Mouse (Mus musculus) ovary, postnatal 14 days (tissue): ENCODE results near the gene Rpl36-ps4.

Source experiments
- DNase-seq: peaks from one replicate; pipeline ENCODE4 v3.0.0; 2022; ENCODE audit warnings: low spot score

Gene Rpl36-ps4

DNA sequence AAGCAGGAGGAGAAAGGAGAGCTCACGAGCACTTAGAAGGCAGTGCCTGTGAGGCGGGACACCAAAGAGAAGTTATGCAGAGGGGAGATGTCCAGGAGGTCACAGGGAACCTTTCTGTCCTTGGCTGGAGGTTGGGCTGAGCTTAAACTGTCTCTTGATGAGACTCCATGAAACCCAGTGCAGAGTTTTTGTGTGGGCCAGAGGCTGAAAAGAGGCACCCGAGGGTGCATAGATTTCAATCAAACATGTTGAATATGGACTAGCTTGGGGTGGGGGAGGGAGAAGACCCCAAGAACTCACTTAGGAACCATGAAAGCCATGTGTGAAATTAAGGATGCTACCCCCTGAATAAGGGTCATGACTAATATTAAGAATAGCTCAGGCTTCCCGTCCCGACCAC is at the start of gene Rpl36-ps4:
TSS of gene Rpl36-ps4 (plus strand) at position 301 of the 400 bp plus-strand sequence.
- no peak for DNase-seq

- DNase-seq: no peak
Measured at GRCm38 (mm10) chr17:87871461-87872126, 49.2 kb upstream of the Rpl36-ps4 start.

- DNase-seq: no peak
Measured at GRCm38 (mm10) chr17:87872286-87872685, 48.5 kb upstream of the Rpl36-ps4 start.

GRCm38 (mm10) chr17:87873456-87873855 is 47.3 kb upstream of the Rpl36-ps4 start:
- DNase-seq: no peak

DNA sequence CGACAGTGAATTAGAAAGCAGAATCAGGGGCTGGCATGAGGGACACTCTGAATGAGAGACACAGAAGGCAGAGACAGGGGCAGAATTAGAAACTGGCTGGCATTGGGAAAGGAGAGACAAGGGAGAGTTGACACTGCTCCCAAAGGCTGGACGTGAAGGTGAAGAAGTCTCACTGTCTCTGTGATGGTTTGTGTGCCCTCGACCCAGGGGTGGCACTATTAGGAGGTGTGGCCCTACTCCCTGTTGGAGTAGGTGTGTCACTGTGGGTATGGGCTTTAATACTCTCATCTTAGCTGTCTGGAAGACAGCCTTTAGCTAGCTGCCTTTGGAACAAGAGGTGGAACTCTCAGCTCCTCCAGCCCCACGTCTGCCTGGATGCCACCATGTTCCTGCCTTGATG is 46.8 kb upstream of the Rpl36-ps4 start:
- no peak for DNase-seq

- DNase-seq: no peak
Measured at GRCm38 (mm10) chr17:87875346-87875920, 45.3 kb upstream of the Rpl36-ps4 start.

GRCm38 (mm10) chr17:87876295-87877000 is 44.3 kb upstream of the Rpl36-ps4 start:
- DNase-seq: no peak

DNA sequence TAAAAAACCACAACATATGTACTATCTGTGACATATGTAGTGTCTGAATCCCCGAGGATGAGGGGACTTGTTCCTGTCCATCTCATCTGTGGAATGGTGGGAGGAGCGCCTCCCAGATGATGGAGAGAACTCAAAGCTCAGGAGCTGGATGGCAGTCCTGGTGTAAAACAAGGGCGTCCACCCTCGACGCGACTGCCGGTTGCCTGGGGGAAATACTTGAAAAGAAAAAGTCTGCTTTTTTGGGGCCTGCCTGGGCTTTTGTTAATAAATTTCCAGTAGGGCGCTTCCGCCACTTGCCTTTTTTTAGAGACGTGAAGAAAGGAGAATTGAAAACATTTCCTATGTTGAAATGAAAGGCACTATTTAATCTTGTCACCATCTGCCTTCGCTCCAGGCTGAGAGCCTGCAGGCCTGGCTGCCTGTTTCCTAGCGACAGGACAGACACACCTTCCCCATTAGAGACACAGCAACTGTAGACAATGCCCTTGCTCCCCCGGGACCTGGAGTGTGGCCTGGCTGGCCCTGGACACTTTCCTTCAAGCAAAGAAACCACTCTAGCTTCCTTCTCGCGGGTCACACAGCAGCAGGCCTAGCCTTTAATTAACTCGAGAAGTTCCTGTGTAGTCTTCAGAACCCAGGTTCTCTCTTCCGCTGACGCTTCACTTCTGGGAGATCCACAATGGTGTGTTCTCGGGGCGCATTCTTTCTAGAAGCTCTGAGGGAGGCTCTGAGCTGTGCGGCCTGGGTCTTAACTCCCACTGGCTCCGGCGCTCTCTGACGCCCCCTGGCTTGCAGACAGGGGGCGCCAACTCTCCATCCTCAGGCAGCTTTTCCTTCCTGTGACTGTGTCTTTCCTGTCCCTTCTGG is 43.3 kb upstream of the Rpl36-ps4 start:
- DNase-seq: no peak

DNA sequence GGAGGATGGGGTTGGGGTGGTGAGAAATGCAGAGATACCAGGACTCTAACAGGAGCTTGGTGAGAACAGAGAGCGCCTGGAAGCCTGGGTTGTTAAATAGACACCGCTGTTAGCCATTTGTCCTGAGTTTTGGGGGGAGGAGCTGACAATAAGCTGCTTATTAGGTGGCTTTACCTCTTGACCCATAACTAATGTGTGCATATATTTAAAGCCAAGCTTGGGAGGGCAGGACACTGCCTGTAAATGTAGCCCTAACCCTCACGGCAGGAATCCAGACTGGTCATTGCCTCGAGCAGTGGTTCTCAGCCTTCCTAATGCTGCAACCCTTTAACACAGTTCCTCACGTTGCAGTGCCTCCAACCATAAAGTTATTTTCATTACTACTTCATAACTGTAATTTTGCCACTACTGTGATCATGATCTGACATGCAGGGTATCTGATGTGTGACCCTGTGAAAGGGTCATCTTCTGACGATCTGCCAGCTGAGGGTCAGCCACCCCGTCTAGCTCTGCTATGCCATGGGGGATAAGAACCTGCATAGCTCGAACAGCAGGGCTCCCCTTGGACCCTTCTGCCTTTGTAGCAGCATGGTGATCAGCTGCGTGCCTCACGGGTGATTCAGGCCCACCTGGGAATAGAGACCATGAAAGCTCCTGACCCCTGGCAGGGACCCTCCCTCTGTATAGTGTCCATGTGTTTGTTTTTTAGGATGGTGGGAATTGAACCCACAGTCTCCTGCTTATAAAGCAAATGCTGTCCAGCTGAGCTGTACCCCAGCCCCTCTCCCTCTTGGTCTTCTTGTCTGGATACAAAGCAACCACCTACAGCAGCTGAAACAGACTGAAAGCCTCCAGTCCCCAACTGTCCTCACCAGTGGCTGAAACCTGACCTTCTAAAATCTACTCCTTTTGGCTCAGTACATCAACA is 42.0 kb upstream of the Rpl36-ps4 start:
- DNase-seq: no peak

DNA sequence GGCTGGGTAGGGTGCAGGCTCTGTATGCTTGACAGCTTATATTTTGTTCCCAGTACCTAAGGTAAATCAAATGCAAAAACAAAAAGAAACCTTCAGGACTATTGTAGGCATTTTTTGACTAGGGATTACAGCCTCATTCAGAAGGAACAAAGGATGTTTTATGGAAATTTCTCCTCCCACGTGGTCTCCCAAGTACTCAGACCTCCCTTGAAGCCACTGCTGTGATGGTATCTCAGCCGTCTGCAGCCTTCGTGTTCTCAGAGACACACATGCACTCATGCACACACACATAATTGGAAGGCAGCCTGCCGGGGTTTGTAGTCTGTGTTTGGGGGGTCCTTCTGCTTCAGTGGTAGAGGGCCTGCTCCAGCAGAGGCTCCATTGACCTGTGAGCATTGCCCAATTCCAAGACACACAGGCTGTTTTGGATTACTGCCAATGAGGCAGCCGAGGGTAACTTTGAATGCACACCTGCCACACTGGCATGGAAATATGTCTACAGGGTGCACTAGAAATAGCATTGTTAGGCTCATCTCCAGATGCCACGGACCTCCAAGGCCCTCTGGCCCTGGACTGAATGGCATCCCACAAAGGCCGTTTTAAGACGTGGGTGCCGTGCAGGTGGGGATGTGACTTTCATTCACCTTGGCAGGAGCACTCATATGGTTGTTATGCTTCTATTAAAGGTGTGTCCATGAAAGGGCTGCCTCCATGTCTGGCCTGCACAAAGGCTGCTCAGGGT is 41.1 kb upstream of the Rpl36-ps4 start:
- DNase-seq: no peak

DNA sequence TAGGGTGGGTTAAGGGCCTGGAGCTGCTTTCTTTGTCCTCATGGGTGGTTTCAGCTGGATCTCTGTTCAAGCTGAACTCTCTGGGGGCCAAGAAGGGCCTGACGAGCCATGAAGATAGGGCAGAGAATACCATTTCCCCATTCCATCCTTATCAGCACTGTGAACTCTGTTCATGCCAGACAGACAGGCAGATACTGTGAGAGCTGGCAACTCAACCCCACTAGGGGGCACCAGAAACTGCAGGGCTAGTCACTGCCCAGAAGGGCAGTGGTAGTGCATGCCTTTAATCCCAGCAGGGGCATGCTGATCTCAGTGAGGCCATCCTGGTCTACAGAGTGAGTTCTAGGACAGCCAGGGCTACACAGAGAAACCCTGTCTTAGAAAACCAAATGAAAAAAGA is 38.2 kb upstream of the Rpl36-ps4 start:
- DNase-seq: no peak

DNA sequence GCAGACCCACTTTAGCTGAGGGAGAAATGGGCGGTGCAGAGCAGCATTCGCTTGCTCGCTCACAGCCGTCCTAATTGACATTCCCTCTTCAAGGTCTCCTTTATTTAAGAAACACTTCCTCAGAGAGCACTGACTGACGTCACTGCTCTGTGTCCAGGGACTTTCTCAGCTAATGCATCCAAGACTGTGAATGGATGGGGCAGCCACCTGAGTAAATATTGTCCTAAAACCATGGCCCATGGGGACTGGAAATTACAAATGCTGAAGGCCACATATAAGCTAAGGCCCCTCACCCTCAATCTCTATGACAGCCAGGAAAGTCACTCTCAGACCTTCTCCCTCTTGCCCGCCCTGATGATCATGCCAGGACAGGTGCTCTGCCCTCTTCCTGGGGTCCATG is 23.6 kb upstream of the Rpl36-ps4 start:
- no peak for DNase-seq

- DNase-seq: no peak
Measured at GRCm38 (mm10) chr17:87900677-87901076, 20.1 kb upstream of the Rpl36-ps4 start.

DNA sequence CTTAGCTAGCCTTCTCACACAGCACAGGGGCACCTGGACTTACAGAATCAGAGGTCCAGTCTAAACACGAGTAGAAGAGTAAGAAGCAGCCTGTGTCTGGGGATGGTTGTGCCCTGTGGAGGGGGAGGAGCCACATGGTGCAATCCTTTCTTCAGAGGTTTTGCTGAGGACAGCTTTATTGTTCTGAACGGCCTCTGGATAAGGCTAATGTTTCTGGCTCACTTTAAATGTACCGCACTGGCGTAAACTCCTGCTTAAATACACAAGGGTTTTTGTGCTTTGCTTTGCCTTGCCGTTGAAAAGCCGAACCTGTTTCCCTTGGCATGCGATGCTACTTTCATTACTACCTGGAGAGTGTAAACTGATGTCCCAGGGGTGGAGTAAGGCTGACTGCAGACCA is 19.6 kb upstream of the Rpl36-ps4 start:
- no peak for DNase-seq

DNA sequence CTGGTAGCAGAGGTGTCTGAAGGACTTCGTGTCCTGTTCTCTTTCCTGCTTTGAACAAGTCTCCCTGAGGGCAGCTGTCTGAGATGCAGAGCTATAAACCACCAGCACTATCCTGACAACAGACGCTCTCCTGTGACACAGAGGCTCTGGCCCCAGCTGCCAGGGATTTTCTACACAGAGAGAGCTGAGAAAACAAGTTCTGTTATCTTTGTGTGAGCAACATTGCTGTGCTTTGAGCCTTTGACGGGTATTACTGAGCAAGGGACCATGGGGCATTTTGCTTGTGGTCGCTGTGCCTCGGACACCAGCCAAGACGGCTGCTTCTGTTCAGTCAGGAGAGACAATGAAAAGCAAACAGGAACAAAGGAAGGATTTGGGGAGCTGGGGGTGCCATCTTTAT is 17.6 kb upstream of the Rpl36-ps4 start:
- no peak for DNase-seq

DNA sequence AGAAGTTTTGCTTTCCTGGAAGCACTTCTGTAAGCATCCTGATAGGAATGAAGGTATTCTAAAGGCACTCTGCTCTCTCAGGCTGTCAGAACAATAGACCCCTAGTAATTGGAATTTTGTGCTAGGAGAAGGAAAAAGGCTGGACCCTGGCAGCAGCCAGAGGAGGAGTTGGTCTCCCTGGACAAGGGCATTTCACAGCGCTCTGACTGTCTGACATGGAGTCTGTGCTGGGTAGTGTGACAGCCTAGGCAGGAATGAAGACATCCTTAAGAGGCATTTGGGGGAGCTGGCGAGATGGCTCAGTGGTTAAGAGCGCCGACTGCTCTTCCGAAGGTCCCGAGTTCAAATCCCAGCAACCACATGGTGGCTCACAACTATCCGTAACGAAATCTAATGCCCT is 17.1 kb upstream of the Rpl36-ps4 start:
- no peak for DNase-seq

GRCm38 (mm10) chr17:87915386-87915785 is 5.4 kb upstream of the Rpl36-ps4 start:
- no peak for DNase-seq

DNA sequence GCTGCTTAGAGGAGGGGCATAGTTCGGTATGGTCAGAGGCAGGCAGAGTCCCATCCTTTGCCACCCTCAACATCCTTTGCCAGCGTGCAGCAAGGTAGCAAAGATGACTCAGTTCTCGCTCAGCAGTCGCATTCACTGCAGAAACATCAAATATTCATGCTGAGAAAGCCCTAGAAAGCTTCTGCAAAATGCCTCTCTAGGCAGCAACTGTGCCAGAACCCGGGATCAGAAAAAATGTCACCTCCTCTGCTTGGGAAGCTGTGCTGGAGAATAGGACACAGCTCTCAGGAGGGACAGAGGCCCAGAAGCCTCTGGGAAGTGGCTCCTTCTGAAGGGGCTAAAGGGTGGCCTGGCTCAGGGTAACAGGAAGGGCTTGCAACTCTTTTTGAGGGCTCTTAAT is 2.7 kb upstream of the Rpl36-ps4 start:
- DNase-seq: no peak

DNA sequence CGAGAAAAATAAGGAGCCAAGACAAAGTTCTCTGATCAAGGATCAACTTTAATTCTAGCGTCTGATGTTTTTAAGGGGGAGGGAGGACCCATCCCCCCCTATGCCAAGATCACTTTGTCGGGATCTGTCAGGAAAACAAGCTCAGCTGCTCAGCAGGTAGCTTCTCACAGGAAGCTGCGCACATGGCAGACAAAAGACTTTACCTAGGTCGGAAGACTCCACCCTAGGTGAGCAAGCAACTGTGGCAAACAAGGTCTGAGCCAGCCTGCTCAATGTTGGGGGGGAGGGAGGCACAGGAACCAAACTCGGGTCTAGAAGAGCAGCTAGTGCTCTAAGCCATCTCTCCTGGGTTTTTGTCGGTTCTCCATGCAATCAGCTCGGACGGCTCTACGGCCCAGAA is 13.5 kb downstream of the Rpl36-ps4 start:
- DNase-seq: no peak

DNA sequence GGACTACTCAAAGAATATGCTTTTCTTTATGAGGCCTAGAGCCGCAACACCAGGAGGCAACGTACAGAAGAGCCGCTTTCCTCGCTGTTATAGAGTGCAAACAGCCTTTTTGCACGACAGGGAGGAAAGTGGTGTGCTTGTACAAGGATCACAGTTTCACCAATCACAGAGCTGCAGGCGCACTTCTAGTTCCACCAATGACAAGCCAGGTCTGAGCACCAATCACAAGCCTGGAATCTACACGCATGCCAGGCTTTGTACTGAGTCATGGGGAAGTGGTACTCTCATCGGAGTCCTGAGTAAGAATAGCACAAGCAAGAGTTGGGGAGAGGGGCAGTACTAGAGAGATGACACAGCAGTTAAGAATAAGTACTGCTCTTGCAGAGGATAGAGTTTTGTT is 14.0 kb downstream of the Rpl36-ps4 start:
- no peak for DNase-seq

GRCm38 (mm10) chr17:87936156-87936555 is 15.4 kb downstream of the Rpl36-ps4 start:
- no peak for DNase-seq
